Mouse (Mus musculus) thymus, adult 2 months (tissue): ENCODE data around the gene Slc35d2.

Source experiments
- CTCF ChIP-seq: fragments of 200-500 bp; IDR thresholded peaks from 2 replicates; pipeline ENCODE4 v1.5.1; 2012; ENCODE audit warnings: mild to moderate bottlenecking, control low read depth, low read length, moderate library complexity, borderline replicate concordance; ENCODE audit not compliant: control insufficient read depth, poor library complexity, insufficient read depth; ENCODE audit errors: extremely low read depth
- POLR2A ChIP-seq: fragments of 200-500 bp; IDR thresholded peaks from 2 replicates; pipeline ENCODE4 v1.6.1; 2012; ENCODE audit warnings: mild to moderate bottlenecking, low read length, control low read depth, moderate library complexity; ENCODE audit not compliant: control insufficient read depth, poor library complexity, insufficient read depth; ENCODE audit errors: extremely low read depth

DNA sequence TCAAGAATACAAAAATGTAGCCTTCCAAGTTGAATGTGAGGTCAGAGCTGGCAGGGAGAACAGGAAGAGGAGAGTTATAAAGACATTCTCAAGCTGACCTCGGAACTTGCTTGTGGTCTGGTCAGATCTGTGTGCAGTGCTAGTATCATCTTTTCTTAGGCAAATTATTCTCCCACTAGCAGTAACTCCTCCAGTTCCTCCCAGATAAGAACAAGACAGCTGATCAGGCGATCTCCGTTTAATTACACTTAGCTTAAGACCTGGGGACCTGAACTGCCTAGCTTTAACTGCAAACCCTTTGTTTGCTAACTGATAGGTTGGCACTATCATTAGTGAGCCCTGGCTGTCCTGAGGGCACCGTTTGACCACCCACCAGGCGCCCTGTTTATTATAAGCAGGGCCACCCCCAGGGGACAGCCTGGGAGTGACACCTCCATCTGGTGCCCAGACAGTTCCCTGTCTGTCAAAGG lies 20.8 kb downstream of the Slc35d2 start:
- TF ChIP-seq CTCF (no peak), POLR2A (no peak)
